Mouse (Mus musculus) yolk sac, embryonic 10.5 days (tissue): Measurements from ENCODE around the gene Map1b.

Experiments used
- DNase-seq: peaks from one replicate; pipeline ENCODE4 v3.0.0-alpha.2; 2017; ENCODE audit warnings: low spot score

Map1b gene

GRCm38 (mm10) chr13:99516448-99516881 lies at the start of gene Map1b:
Gene Map1b (minus strand): TSS chr13:99516540.
- peak; percentile 83 for DNase-seq

GRCm38 (mm10) chr13:99564346-99564745 lies 48.0 kb upstream of the Map1b start:
- no peak for DNase-seq

- no peak for DNase-seq
Measured at GRCm38 (mm10) chr13:99563021-99563420, 46.7 kb upstream of the Map1b start.

GRCm38 (mm10) chr13:99561843-99562550 lies 45.7 kb upstream of the Map1b start:
- no peak for DNase-seq

- no peak for DNase-seq
Measured at GRCm38 (mm10) chr13:99560674-99561639, 44.6 kb upstream of the Map1b start.

- no peak for DNase-seq
Measured at GRCm38 (mm10) chr13:99558216-99558906, 42.0 kb upstream of the Map1b start.

- DNase-seq, result no peak
Measured at GRCm38 (mm10) chr13:99557813-99558212, 41.5 kb upstream of the Map1b start.

GRCm38 (mm10) chr13:99557331-99557730 lies 41.0 kb upstream of the Map1b start:
- no peak for DNase-seq

GRCm38 (mm10) chr13:99554960-99555359 lies 38.6 kb upstream of the Map1b start:
- peak; percentile 32 for DNase-seq

- no peak for DNase-seq
Measured at GRCm38 (mm10) chr13:99554466-99554865, 38.1 kb upstream of the Map1b start.

- no peak for DNase-seq
Measured at GRCm38 (mm10) chr13:99552381-99552780, 36.0 kb upstream of the Map1b start.

GRCm38 (mm10) chr13:99550679-99551369 lies 34.5 kb upstream of the Map1b start:
- DNase-seq, result no peak

GRCm38 (mm10) chr13:99550060-99550459 lies 33.7 kb upstream of the Map1b start:
- DNase-seq, result no peak

GRCm38 (mm10) chr13:99549584-99549983 lies 33.2 kb upstream of the Map1b start:
- DNase-seq, result no peak

- DNase-seq, result no peak
Measured at GRCm38 (mm10) chr13:99546832-99547231, 30.5 kb upstream of the Map1b start.

- DNase-seq, result no peak
Measured at GRCm38 (mm10) chr13:99545201-99545600, 28.9 kb upstream of the Map1b start.

- no peak for DNase-seq
Measured at GRCm38 (mm10) chr13:99541429-99542267, 25.3 kb upstream of the Map1b start.

GRCm38 (mm10) chr13:99539288-99539687 lies 22.9 kb upstream of the Map1b start:
- DNase-seq, result no peak

- no peak for DNase-seq
Measured at GRCm38 (mm10) chr13:99538851-99539250, 22.5 kb upstream of the Map1b start.

GRCm38 (mm10) chr13:99537908-99538513 lies 21.7 kb upstream of the Map1b start:
- no peak for DNase-seq
